Mouse (Mus musculus) urinary bladder, postnatal 36 days (tissue): ENCODE results near the gene Dhx38.

Experiments
- DNase-seq, 2 experiments: peaks; one replicate each; pipeline ENCODE4 v3.0.0; 2022; ENCODE audit warnings: low spot score in 2 of 2, mixed read lengths in 1 of 2

The Dhx38 gene

DNA sequence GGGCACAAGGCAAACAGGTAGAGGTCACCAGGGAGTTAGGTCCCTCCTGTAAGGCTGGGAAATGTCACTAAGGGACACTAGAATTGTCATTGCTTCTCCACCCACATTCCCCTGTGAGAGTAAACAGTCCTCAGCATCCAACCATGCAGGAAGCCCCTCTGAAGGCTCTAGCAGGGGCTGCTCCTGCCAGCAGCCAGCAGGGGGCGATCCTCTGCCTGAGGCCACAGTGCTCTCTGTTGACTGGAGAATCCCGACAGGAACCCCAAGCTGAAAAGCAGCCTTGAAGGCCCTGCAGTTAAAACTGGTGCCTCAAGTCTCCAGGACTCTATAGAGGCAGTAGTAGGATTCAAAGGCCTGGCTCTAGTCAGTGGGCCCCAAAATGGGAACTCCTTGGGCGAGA, 14.0 kb downstream of the Dhx38 start:
- DNase-seq = no peak

GRCm38 (mm10) chr8:109544049-109544448, 21.6 kb downstream of the Dhx38 start:
- DNase-seq = no peak

DNA sequence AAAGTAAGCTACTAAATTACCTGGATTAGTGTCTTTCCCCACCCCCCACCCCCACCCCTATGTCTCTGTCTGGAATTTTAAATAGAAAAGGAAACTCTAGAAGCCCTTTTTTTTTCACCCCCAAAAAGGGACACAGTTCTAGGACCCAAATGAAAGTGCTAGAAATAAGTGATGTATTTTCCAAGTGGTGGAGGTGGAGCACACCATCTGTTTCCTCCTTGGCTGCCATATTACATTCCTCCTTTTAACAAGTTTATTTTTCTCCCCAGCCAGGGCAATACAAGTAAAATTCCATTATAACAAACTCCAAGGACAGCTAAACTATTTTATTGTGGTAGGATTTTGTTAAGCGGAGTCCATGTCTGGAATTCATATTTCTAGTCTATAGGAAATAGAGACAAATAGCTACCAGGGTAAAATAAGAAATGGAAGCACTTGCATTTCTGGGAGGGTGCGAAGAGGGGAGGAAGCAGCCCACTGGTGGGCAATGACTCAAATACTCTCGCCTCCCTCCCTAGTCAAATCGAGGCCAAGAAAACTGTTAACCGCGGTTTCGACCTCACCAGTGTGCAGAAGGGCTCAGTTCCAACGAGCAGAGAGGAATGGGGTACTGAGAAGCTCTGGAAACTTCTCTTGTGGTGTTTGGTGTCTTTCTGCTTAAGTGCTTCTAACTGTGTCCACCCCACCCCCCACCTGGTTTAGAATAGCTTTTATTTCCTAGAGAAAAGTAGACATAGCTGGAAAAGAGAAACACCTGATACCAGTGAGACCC, 22.7 kb downstream of the Dhx38 start:
- DNase-seq = no peak

- no peak for DNase-seq
Observed at GRCm38 (mm10) chr8:109542165-109542564, 23.5 kb downstream of the Dhx38 start.

GRCm38 (mm10) chr8:109536703-109537102, 29.0 kb downstream of the Dhx38 start:
- peak; percentile 50 to 62 for DNase-seq

DNA sequence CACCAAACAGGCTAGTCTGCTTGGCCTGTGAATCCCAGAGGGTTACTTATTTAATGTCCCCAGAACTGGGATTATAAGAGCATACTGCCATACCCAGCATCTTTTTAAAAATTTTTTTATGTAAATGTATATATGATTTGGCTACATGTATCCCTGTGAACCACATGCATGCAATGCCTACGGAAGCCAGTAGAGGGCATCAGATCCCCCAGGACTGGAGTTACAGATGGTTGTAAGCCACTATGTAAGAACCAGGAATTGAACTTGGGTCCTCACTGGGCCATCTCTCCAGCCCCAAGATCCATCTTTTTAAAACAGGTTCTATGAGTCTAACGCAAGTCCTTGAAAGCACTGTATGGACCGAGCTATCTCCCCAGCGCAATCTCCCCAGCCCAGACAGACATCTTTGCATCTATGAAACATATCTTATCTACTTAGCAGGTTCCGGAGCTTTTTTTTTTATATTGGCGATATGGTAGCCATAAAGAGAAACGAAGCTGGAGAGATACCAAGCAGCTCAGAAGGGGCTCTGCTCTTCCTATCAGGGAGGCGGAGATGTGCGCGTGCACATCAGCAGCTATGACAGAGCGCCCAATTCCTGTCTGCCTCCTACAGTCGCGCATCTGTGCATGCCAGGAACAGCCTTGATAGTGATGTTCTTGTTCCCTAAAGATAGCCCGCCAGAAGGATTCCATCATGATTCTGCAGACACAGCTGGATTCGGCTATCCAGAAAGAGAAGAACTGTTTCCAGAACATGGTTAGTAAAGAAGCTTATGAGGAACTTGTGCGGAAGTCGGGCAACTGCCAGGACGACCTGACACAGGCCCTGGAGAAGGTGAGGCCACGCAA, 30.3 kb downstream of the Dhx38 start:
- DNase-seq = no peak

- DNase-seq = no peak
Observed at GRCm38 (mm10) chr8:109524008-109524407, 41.7 kb downstream of the Dhx38 start.

DNA sequence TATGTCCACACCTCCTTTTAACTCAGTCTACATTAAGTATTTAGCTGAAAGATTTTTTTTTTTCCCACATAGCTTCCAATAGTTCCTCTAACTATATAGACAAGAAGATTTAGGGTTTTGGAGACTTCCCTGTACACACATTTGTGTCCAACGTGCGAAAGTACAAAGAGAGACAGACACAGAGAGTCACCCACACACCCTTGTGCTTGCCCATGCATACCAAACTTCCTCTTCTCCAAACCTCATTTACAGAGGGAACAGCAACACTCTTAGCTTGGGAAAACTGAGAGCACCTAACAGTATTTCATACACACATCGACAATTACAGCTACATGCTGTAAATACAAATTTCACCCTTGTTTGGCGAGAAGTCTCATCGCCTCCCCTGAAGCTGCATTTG, 60.1 kb downstream of the Dhx38 start:
- no peak for DNase-seq

DNA sequence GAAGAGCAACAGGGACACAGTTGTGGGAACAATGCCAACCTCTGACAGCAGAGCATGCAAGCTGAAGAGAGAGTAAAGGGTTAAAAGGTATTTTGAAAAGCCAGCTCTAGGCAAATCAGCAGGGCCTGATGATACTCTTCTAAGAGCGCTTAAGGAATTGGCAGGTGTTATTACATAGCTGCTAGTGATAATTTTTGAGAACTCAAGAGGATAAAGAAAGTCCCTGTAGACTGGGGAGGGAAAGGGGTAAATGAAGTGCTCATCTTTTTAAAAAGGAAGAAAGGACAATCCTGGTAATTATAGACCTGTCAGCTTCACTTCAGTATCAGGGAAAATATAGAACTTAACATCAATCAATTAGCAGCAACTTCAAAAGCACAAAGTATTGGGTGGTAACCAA, 62.1 kb downstream of the Dhx38 start:
- DNase-seq = no peak

DNA sequence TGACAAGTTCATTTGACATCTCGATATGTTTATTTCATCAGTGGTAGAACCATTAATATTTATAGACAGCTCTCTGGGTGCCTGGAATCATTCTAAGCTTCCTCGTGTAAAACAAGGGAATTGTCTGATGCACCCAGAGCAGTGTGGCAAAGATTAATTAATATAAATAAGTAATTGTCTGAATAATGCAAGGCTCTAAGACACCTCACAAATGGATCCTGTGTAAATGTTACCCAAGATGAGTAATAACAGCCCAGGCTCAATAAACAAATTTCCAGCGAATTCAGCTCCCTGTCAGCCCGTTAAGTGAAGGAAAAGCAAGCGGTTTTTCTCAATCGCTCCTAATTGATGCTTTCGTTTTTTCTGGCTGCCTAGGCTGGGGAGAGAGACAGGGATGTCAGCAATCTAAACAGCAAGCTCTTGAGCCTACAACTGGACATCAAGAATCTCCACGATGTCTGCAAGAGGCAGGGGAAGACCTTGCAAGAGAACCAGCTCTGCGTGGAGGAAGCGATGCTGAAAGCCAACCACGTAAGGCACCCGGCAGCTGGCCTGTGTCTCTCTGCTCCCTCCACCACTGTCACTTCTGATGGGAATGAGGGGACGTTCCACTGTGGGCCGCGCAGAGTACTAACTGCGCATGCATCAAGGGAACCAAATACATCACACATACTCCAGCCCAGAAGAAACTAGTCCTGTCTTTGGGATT, 66.5 kb downstream of the Dhx38 start:
- DNase-seq = no peak
